Mouse (Mus musculus): ENCODE results near the gene Ern1. TPM values are rescaled to one million over a fixed set of nuclear protein-coding genes. Genes with fewer than 3 reads are reported as not detected.

Ern1 gene
- polyA plus RNA-seq, 1 experiment from 2014 or later: 5.7 TPM

GRCm38 (mm10) chr11:106429689-106430088 lies 58.0 kb downstream of the Ern1 start:
- no peak overlapping the region for H3K4me3 ChIP-seq
- no peak overlapping the region for H3K27ac ChIP-seq (ENCODE audit: poor library complexity, severe bottlenecking)
- 66% methylated on average over 4 of the region's 4 CpGs for WGBS
- H3K4me2 ChIP-seq: no peak overlapping the region
- H3K4me1 ChIP-seq (replicated peaks): 0 out of 2 replicates have a peak, but pooled peaks cover 5% of the 10 kb centered on the region
- no peaks in the 10 kb centered on the region for H3K27me3 ChIP-seq (replicated peaks)
- H3K9me3 ChIP-seq (replicated peaks): no peaks in the 10 kb centered on the region
- peaks cover 13% of the 10 kb centered on the region for H3K36me3 ChIP-seq
- H3K9ac ChIP-seq: no peak overlapping the region
- ATAC-seq (ENCODE audit: insufficient number of reproducible peaks, low FRiP score): no peak

GRCm38 (mm10) chr11:106428556-106428955 lies 59.1 kb downstream of the Ern1 start:
- H3K9me3 ChIP-seq (replicated peaks): no peaks in the 10 kb centered on the region
- no peak overlapping the region for H3K9ac ChIP-seq
- no peak overlapping the region for H3K27ac ChIP-seq (ENCODE audit: poor library complexity, severe bottlenecking)
- 79% methylated on average over 2 of the region's 2 CpGs for WGBS
- H3K4me2 ChIP-seq: no peak overlapping the region
- 0 out of 2 replicates have a peak, but pooled peaks cover 5% of the 10 kb centered on the region for H3K4me1 ChIP-seq (replicated peaks)
- H3K27me3 ChIP-seq (replicated peaks): no peaks in the 10 kb centered on the region
- H3K36me3 ChIP-seq: peaks cover 15% of the 10 kb centered on the region
- H3K4me3 ChIP-seq: no peak overlapping the region
- no peak for ATAC-seq (ENCODE audit: insufficient number of reproducible peaks, low FRiP score)

- H3K4me2 ChIP-seq: no peak overlapping the region
- no peaks in the 10 kb centered on the region for H3K27me3 ChIP-seq (replicated peaks)
- no peak for ATAC-seq (ENCODE audit: insufficient number of reproducible peaks, low FRiP score)
- H3K36me3 ChIP-seq: peaks cover 18% of the 10 kb centered on the region
- H3K9me3 ChIP-seq (replicated peaks): no peaks in the 10 kb centered on the region
- H3K4me3 ChIP-seq: no peak overlapping the region
- 83% methylated on average over 4 of the region's 4 CpGs for WGBS
- 0 out of 2 replicates have a peak, but pooled peaks cover 5% of the 10 kb centered on the region for H3K4me1 ChIP-seq (replicated peaks)
- H3K27ac ChIP-seq (ENCODE audit: poor library complexity, severe bottlenecking): no peak overlapping the region
- H3K9ac ChIP-seq: no peak overlapping the region
These were observed 59.5 kb downstream of the Ern1 start for GRCm38 (mm10) chr11:106428106-106428505.

GRCm38 (mm10) chr11:106426447-106426846 lies 61.2 kb downstream of the Ern1 start:
- Histone ChIP-seq H3K9ac (no peak overlapping the region), H3K9me3 (replicated peaks) (no peaks in the 10 kb centered on the region), H3K4me1 (replicated peaks) (0 out of 2 replicates have a peak, but pooled peaks cover 5% of the 10 kb centered on the region), H3K36me3 (peaks cover 25% of the 10 kb centered on the region), H3K27me3 (replicated peaks) (no peaks in the 10 kb centered on the region), H3K4me3 (no peak overlapping the region), H3K4me2 (no peak overlapping the region), H3K27ac (ENCODE audit: poor library complexity, severe bottlenecking) (no peak overlapping the region)
- no peak for ATAC-seq (ENCODE audit: insufficient number of reproducible peaks, low FRiP score)
- WGBS: 70% methylated on average over 4 of the region's 4 CpGs

DNA sequence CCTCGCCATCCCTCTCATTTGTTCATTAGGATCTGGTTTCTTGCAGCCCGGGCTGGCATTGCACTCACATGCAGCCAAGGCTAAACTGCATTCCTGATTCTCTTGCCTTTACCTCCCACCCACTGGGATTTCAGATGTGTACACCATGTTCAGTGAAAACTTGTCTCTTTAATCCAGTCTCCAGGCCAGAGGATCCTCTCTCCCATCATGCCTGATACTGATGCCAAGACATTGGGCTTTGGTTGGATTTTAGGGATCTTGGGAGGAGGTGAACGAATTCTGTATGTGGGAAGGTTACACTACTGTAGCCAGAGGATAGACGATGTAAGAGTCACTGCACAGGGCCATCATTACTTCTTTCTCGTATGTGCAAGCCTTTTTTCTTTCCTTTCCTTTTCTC lies 62.5 kb downstream of the Ern1 start:
- no peak for ATAC-seq (ENCODE audit: insufficient number of reproducible peaks, low FRiP score)
- Histone ChIP-seq H3K4me2 (no peak overlapping the region), H3K4me3 (no peak overlapping the region), H3K27me3 (replicated peaks) (no peaks in the 10 kb centered on the region), H3K36me3 (peaks cover 22% of the 10 kb centered on the region), H3K9ac (no peak overlapping the region), H3K9me3 (replicated peaks) (no peaks in the 10 kb centered on the region), H3K4me1 (replicated peaks) (0 out of 2 replicates have a peak, but pooled peaks cover 5% of the 10 kb centered on the region), H3K27ac (ENCODE audit: poor library complexity, severe bottlenecking) (no peak overlapping the region)
- WGBS: 87% methylated on average over 5 of the region's 5 CpGs

- ATAC-seq (ENCODE audit: insufficient number of reproducible peaks, low FRiP score): no peak
- no peak overlapping the region for H3K4me2 ChIP-seq
- H3K9ac ChIP-seq: no peak overlapping the region
- H3K27ac ChIP-seq (ENCODE audit: poor library complexity, severe bottlenecking): no peak overlapping the region
- no peak overlapping the region for H3K4me3 ChIP-seq
- 70% methylated on average over 9 of the region's 9 CpGs for WGBS
- H3K27me3 ChIP-seq (replicated peaks): no peaks in the 10 kb centered on the region
- H3K9me3 ChIP-seq (replicated peaks): no peaks in the 10 kb centered on the region
- peaks cover 15% of the 10 kb centered on the region; the same call in 1 of the 2 replicates for H3K36me3 ChIP-seq
- H3K4me1 ChIP-seq (replicated peaks): peaks cover 12% of the 10 kb centered on the region
These were observed 68.2 kb downstream of the Ern1 start for GRCm38 (mm10) chr11:106419262-106420102.

- Histone ChIP-seq H3K27me3 (replicated peaks) (no peaks in the 10 kb centered on the region), H3K9ac (no peak overlapping the region), H3K9me3 (replicated peaks) (no peaks in the 10 kb centered on the region), H3K4me2 (no peak overlapping the region), H3K27ac (ENCODE audit: poor library complexity, severe bottlenecking) (no peak overlapping the region), H3K36me3 (peaks cover 16% of the 10 kb centered on the region), H3K4me1 (replicated peaks) (peaks cover 12% of the 10 kb centered on the region), H3K4me3 (no peak overlapping the region)
- ATAC-seq (ENCODE audit: insufficient number of reproducible peaks, low FRiP score): peak; percentile 57
- 43% methylated on average over 4 of the region's 4 CpGs for WGBS
These were observed 68.9 kb downstream of the Ern1 start for GRCm38 (mm10) chr11:106418622-106419196.

DNA sequence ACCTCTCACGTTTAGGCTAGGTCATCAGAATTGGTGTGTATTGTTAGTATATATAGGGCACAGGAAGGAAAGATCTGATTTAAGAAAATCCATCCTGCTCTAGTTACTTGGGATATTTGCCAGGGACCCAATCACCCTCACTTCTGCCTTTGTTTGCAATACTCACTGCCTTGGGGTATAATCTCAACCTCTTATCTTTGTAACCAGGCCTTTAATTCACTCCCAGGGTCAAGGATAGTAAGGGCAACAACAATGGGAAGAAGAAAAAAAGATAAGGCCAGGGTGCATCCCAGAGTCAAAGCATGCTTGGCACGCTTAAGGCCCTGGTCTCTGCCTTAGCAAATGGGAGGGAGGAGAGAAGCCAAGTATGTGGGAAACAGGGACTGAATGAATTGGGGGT lies 69.8 kb downstream of the Ern1 start:
- ATAC-seq (ENCODE audit: insufficient number of reproducible peaks, low FRiP score): no peak
- peaks cover 12% of the 10 kb centered on the region for H3K4me1 ChIP-seq (replicated peaks)
- H3K36me3 ChIP-seq: peaks cover 15% of the 10 kb centered on the region
- H3K4me2 ChIP-seq: no peak overlapping the region
- no peaks in the 10 kb centered on the region for H3K27me3 ChIP-seq (replicated peaks)
- no peaks in the 10 kb centered on the region for H3K9me3 ChIP-seq (replicated peaks)
- 73% methylated on average over 2 of the region's 2 CpGs for WGBS
- no peak overlapping the region for H3K9ac ChIP-seq
- H3K27ac ChIP-seq (ENCODE audit: poor library complexity, severe bottlenecking): no peak overlapping the region
- no peak overlapping the region for H3K4me3 ChIP-seq

DNA sequence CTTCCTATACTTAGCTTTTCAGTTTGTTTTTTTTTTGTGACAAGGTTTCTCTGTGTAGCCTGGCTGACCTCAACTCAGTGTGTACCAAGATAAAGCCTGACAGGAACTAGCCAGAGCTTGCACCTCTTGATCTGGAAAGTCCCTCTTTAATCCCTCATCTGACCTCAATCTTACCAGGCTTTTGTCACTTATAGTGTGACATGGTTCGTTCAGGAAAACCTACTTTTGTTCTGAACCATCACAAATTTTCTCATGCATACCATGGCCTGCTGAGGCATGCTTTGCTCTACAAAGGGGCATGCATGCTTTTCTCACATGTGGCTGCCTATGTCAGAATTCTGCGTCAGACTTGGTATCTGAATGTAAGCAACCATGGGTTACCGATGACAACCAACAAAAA lies 71.3 kb downstream of the Ern1 start:
- H3K27ac ChIP-seq (ENCODE audit: poor library complexity, severe bottlenecking): no peak overlapping the region; the same call in 1 of the 2 replicates
- no peaks in the 10 kb centered on the region for H3K27me3 ChIP-seq (replicated peaks)
- peaks cover 18% of the 10 kb centered on the region; the same call in 1 of the 2 replicates for H3K36me3 ChIP-seq
- no peak overlapping the region for H3K4me3 ChIP-seq
- H3K4me1 ChIP-seq (replicated peaks): peaks cover 12% of the 10 kb centered on the region
- ATAC-seq (ENCODE audit: insufficient number of reproducible peaks, low FRiP score): no peak
- 56% methylated on average over 3 of the region's 3 CpGs for WGBS
- H3K9me3 ChIP-seq (replicated peaks): no peaks in the 10 kb centered on the region
- H3K4me2 ChIP-seq: no peak overlapping the region
- no peak overlapping the region for H3K9ac ChIP-seq

DNA sequence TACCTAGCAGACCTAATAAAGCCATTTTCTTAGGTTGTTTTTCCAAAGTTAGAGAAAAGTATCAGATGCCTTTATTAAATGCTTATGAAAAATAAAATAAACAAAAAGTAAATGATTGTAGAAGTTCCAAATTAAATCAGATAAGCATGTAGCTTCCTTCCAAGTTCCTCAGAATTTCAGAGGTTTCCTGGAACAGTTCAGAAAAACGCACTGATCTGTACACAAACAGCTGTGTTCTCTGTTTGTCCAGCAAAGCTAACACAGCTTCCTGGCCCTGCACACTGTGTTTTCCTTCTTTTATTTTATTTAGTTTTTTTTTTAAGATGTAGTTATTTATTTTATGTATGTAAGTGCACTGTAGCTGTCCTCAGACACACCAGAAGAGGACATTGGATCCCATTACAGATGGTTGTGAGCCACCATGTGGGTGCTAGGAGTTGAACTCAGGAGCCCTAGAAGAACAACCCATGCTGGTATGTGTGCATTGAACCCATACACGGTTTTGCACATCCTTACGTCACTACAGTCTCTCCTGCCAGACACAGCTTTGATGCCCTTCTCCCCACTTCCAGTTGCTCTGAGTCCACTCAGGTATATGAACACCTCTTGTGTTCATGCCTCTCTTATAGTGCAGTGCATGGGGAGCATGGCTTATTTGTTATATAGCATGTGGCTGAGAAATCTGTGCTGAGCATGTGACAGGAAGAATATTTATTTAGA lies 74.9 kb downstream of the Ern1 start:
- no peak overlapping the region for H3K4me3 ChIP-seq
- no peak for ATAC-seq (ENCODE audit: insufficient number of reproducible peaks, low FRiP score)
- peaks cover 12% of the 10 kb centered on the region for H3K4me1 ChIP-seq (replicated peaks)
- no peak overlapping the region for H3K9ac ChIP-seq
- H3K4me2 ChIP-seq: no peak overlapping the region
- WGBS: 87% methylated on average over 3 of the region's 3 CpGs
- H3K27me3 ChIP-seq (replicated peaks): no peaks in the 10 kb centered on the region
- no peaks in the 10 kb centered on the region for H3K9me3 ChIP-seq (replicated peaks)
- H3K36me3 ChIP-seq: peaks cover 33% of the 10 kb centered on the region
- no peak overlapping the region for H3K27ac ChIP-seq (ENCODE audit: poor library complexity, severe bottlenecking)

- ATAC-seq (ENCODE audit: insufficient number of reproducible peaks, low FRiP score): no peak
- Histone ChIP-seq H3K4me1 (replicated peaks) (peaks cover 5% of the 10 kb centered on the region; the same call in 1 of the 2 replicates), H3K27me3 (replicated peaks) (no peaks in the 10 kb centered on the region), H3K4me3 (no peak overlapping the region), H3K36me3 (peaks cover 46% of the 10 kb centered on the region), H3K9me3 (replicated peaks) (no peaks in the 10 kb centered on the region), H3K9ac (no peak overlapping the region), H3K27ac (ENCODE audit: poor library complexity, severe bottlenecking) (no peak overlapping the region), H3K4me2 (no peak overlapping the region)
- 75% methylated on average over 2 of the region's 2 CpGs for WGBS
These were observed 76.5 kb downstream of the Ern1 start for GRCm38 (mm10) chr11:106411157-106411556.
